Mouse (Mus musculus): ENCODE measurements around the gene Lcmt2.

The Lcmt2 gene

GRCm38 (mm10) chr2:121115418-121115817, 25.0 kb downstream of the Lcmt2 start:
- 95% methylated on average over 2 of the region's 2 CpGs for WGBS

- WGBS = 92% methylated on average over 4 of the region's 4 CpGs
These were observed 30.8 kb downstream of the Lcmt2 start, which contains the start of gene Tgm7 for GRCm38 (mm10) chr2:121109695-121110094. Gene Tgm7, minus strand, starts transcription at chr2:121109795.

- WGBS = 13% methylated on average over 9 of the region's 9 CpGs
These were observed 38.4 kb downstream of the Lcmt2 start for GRCm38 (mm10) chr2:121102051-121102450.

GRCm38 (mm10) chr2:121089751-121090150, 50.7 kb downstream of the Lcmt2 start:
- 69% methylated on average over 4 of the region's 4 CpGs for WGBS

- WGBS = 95% methylated on average over 3 of the region's 3 CpGs
These were observed 51.9 kb downstream of the Lcmt2 start for GRCm38 (mm10) chr2:121088507-121088906.

GRCm38 (mm10) chr2:121085480-121086185, 54.8 kb downstream of the Lcmt2 start, which contains the start of gene Tgm5:
Gene Tgm5, minus strand, starts transcription at chr2:121085841.
- 50% methylated on average over 6 of the region's 6 CpGs for WGBS

GRCm38 (mm10) chr2:121082626-121083025, 57.8 kb downstream of the Lcmt2 start:
- 88% methylated on average over 1 of the region's 1 CpGs for WGBS

Measured in cerebral cortex, adult 2 months (tissue).